Mouse (Mus musculus) urinary bladder, postnatal 4 days (tissue): ENCODE data around the gene Tmem116.
A peak's percentile ranks its signal among the peaks of the same experiment; 100 is the strongest.

ENCODE experiments used
- DNase-seq, 2 experiments: peaks; one replicate each; pipeline ENCODE4 v3.0.0; 2021 to 2022; ENCODE audit warnings: low spot score in 2 of 2

The Tmem116 gene

DNA sequence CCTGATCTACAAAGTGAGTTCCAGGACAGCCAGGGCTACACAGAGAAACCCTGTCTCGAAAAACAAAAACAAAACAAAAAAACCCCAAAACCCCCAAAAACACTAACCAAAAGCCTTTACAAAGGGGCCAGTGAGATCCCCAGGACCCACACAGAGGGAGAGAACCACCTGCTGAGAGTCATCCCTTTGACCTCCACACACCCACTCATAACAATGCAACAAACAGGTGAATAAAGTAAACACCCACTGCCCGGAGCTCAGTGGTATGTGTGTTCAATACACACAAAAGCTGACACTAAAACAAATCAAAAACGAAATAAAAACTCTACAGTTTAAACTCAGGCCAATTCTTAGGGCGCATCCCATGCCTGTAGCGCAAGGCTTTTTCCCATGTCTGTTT is 88.4 kb downstream of the Tmem116 start:
- no peak for DNase-seq

DNA sequence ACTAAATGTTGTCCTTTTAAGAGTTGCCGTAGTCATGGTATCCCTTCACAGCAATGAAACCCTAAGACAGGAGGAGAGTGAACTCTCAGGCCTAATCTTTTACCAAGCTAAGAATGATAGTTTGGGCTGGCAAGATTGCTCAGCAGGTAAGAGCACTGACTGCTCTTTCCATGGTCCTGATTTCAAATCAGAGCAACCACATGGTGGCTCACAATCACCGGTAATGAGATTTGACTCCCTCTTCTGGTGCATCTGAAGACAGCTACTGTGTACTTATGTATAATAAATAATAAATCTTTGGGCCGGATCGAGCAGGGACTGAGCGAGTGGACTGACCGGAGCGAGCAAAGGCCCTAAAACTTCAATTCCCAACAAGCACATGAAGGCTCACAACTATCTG is 89.5 kb downstream of the Tmem116 start:
- no peak for DNase-seq

DNA sequence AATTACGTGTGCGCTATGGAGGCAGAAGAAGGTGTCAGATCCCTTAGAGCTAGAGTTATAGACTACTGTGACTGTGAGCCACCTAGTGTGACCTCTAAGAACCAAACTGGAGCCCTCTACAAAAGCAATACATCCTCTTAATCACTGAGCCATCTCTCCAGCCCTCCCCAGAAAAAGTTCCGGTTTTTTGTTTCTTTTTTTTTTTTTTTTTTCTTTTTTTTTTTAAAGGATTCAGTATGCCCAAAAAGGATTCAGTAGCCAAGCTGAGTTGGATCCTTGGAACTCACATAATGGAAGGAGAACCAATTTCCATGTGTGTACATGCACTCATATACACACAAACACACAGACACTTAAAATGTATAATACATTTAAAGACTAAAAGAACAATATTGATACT is 91.7 kb downstream of the Tmem116 start:
- DNase-seq, result no peak

DNA sequence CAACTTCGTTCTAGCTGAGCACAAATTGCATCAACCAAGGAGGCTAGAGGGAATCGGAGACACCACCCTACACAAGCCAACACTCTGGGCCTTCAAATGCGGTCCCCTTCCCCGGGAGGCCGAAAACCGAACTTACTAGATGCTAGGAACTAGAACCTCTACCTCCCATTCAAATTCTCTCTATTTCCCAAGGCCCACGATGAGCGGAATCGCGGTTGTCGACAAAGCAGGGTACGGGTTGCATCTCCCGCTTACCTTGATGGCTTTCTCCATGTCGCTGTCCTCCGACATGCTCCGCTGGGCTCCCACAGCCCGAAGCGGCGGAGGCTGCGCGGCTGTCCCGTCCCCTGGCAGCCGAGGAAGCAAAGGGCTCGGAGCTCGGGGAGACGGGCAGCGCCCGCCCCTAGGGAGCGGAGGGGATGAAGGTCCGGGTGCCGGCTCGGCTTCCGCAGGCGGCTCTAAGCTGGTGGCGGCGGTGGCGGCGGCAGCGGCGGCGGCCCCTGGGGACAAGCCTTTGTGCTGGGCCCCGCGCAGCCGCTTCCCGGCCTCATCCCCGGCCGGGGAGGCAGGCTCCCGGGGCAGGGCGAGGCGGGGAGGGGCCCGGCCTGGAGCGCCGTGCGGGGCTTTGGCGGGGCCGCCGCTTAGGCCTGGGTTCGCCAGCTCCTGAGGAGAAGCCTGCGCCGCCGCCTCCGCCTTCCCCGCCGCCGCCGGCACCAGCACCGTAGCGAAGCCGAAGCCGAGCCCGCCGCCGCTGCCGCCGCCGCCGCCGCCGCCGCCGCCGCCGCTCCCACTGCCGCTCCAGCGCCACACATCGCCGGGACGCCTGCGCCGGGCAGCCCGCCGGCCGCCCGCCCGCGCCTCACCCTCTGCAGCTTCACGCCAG is 93.5 kb downstream of the Tmem116 start, which contains the start of the genes Adam1a and Gm42878:
Adam1a (minus strand) TSS at position 573 of the 883 bp plus-strand sequence.
Gm42878 (minus strand) TSS at position 573 of the 883 bp plus-strand sequence.
- peak in 1 of 2 experiments; percentile 59 for DNase-seq

DNA sequence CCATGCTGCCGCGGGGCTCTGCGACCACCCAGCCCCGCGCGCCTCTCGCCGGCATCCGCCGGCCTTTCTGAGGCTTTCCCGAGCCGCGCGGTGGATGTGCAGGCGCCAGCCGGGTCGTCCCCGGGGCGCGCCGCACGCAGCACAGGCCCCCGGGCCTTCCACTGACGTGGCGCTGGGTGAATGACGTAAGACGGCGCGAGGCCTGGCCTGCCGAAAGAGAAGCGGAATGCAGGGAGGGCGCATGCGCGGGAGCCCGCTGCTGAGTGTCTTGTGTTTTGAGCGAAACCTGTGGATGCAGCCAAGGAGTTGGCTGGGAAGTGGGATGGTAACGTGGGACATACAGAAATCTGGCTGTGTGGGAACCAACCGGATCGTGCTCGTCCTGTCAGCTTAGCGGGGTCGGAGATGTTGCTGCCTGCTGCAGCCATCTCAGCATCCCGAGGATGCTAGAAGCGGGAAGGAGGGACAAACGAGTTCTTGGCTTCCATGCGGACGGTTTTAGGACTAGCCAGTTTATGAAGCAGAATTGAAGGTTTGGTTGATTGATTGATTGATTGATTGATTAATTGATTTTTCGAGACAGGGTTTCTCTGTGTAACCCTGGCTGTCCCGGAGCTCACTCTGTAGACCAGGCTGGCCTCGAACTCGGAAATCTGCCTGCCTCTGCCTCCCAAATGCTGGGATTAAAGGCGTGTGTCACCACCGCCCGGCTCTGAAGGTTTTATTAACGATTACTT is 94.3 kb downstream of the Tmem116 start, which contains the start of gene Mapkapk5:
Mapkapk5 (minus strand) TSS at position 113 of the 737 bp plus-strand sequence.
- peak; percentile 96 for DNase-seq

DNA sequence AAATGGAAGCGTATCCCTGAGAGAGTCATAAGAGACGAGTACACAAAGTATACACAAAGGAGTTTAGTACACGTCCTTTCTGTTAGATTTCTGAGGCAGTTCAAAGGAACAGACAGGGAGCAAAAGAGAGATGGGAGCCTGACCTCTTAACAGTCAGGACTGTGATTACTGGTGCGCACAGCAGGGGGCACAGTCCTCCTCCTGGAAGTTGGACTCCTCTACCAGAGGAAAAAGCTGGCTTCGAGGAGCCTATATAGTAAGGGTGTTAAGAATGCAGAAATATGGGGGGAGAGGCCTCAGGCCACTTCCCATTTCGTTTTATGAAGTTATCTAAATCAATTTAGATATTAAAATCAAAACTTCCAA is 94.8 kb downstream of the Tmem116 start:
- DNase-seq, result peak in 1 of 2 experiments; percentile 29

DNA sequence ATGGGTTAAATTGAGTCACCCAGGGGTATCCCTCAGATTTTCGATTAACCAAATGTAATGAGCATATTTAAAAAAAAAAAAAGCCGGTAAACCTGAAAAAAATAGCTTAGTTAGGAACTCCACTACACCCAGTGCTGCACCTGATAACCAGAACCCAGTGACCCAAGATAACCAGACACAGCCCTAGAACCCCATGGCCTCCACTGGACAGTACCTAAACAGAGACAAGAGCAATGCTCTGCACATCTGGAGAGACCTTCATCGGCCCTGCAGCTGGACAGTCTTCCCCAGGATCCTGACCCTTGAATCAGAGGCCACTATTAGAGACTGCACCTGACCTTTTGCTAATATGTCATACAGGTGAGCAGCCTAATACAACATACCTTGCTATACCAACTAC is 95.4 kb downstream of the Tmem116 start:
- DNase-seq, result no peak

DNA sequence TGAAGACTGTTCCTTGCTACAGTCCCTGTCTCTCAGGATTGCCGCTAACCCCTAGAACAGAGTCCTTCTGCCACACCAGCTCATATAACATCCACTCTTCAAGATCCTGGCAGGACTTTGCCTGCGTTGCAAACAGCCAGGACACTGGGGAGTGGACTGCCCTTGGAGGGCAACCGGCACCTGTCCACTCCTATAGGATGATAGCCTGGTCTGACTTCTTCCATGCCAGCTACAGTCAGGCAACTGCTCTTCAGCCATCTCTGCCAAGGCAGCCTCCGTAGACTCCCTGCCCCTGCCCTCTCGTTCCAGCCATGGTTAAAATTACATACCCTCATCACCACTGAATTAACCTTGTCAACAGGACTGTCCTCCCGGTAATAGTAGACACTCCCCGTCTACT is 97.5 kb downstream of the Tmem116 start:
- DNase-seq, result no peak

DNA sequence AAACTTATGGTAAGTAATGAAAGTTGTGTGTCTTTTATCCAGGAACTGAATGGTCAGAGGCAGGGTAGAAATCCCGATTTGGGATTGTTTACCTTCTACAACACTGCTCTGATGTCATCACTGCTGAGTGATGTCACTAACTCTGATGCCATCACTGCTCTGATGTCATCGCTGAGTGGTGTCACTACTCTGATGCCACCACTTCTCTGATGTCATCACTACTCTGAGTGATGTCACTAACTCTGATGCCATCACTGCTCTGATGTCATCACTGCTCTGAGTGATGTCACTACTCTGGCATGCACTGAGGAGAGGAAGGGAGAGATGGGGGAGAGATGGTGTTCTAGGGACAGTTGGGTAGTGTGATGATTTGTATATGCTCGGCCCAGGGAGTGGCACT is 110.7 kb downstream of the Tmem116 start:
- no peak for DNase-seq

DNA sequence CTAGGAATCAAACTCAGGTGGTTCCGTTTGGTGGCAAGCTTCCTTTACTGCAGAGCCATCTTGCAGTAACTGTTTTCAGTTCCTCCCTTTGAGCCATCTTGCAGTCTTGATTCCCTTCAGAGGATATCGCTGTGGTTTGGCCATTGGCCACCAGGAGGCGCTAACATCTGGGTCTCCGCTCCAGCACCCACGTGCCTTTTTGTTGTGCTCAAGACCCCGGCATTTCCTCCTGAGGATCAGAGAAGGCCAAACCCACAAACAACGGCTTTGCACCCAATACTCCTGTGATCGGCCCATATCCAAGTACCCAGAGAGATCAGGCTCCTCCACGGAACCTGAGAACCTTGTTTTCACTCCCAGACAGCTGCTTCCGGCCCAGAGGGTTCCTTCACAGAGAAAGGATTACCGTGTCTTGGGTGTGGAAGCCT is 112.8 kb downstream of the Tmem116 start:
- peak; percentile 81 to 92 for DNase-seq

DNA sequence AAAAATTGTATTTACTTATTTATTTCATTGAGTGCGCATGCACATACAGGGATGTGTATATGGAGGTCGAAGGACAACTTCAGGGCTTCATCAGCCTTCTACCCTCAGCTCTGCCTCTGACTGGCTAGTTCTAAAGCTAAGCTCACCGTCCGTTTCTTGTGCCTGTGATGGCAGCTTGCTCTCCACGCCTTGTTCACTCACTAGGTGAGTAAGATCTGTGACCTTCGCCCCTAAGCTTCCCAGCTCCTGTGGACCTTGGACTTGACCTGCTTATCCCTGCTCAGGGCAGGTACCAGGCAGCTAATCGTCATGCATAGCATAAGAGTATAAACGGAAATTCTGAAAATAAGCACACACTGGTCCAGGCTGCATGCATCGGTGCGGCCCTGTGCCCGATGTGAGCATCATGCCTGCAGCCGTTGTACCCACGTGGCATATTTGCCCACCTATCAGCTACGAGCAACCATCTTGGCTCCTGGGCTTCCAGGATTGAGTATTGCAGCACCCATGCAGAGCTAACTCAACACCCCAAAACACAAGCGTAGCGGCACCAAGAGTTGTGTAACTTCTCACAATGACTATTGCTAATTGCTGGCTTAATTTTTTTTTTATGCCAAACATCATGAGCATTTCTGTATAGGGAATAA is 114.5 kb downstream of the Tmem116 start:
- no peak for DNase-seq

DNA sequence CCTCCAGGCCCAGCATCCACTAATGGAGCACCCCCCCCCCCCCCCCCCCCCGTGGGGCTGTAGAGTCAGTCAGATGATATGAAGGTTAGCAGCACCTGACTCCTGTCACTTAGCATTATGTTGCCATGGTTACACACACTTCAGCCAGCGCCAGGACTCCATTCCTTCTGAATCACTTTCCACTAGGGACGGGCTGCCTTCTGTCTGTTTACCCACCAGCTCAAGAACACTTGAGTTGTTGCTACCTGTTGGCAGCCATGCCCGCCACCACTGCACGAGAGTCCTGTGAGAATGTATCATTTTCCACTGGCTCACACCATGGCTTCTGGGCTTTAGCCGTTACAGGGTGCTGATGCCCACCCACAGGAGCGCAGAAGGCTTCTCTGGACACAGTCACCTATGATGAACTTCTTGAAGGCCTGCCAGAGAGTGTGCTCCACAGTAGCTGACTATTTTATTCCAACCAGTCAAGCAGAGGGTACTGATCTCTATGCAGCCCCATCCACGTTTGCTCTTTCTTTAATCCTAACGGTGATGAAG is 118.3 kb downstream of the Tmem116 start:
- no peak for DNase-seq

DNA sequence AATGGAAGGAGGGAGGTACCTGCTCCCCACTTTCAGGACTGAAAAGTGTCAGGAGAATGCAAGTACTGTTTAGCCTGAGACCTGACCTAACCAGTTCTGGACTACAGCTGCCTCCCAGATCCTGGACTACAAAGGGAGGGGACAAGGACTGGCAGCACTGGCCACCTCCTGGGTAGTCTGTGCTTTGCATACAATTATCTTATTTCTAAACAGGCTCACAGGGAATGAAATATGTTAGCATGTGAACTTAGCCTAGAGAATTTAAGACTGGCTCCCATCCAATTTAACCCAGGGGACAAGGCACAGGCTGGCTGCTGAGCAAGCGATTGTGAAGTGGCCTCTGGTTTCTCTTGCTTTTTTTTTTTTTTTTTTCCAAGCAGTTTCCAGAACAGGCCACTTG is 119.1 kb downstream of the Tmem116 start:
- DNase-seq, result no peak
